Comparison of ENCODE assay signal across 12 mouse cellular contexts in genomic region chr12:36476476-36476875, GRCm38 (mm10).
A peak's percentile ranks its signal among the peaks of the same experiment; 100 is the strongest.
DNase-seq lines count a peak whose midpoint lies in the region; ATAC-seq and TF ChIP-seq lines count a peak whose summit lies in the region.
"Had no signal": no experiment of that assay in that cellular context is flagged by ENCODE, and none has a peak within 500 bp of the region (broad histone marks: within the 10 kb centered on the region; RNA-seq: fewer than 3 reads in every experiment).

No protein-coding gene starts in this region.

- peak; percentile 64 for ATAC-seq in embryonic facial prominence, embryonic 14.5 days (ENCODE audit: low read depth)
- ATAC-seq in kidney, postnatal 0 days (replicated peaks; ENCODE audit: low FRiP score, low read depth): 0 out of 2 replicates have a peak, but pooled peaks have one; percentile 48
- no peak for ATAC-seq in hindbrain, embryonic 11.5 days (ENCODE audit: low FRiP score)
- no peak for ATAC-seq in forebrain, embryonic 16.5 days

- H3K9ac ChIP-seq in ES-E14 (ENCODE audit: insufficient read depth, low read depth, low read length, poor library complexity, severe bottlenecking): no peak overlapping the region
- no peak overlapping the region for H3K9ac ChIP-seq in embryonic facial prominence, embryonic 14.5 days (ENCODE audit: low read depth, low read length)
- H3K9ac ChIP-seq in kidney, postnatal 0 days (ENCODE audit: low read depth, low read length): no peak overlapping the region
- H3K9ac ChIP-seq in hindbrain, embryonic 11.5 days (ENCODE audit: low read depth, low read length): no peak overlapping the region
- H3K9ac ChIP-seq in forebrain, embryonic 16.5 days (replicated peaks; ENCODE audit: low read depth, low read length): no peak overlapping the region
- H3K9ac ChIP-seq: embryonic facial prominence, embryonic 15.5 days; limb, embryonic 12.5 days had no signal

- DNase-seq in ES-CJ7 (ENCODE audit: low read depth, low spot score) (peak; percentile 4), ES-E14 (ENCODE audit: low read depth, low spot score) (peak; percentile 11)
- DNase-seq in embryonic facial prominence, embryonic 14.5 days (ENCODE audit: low spot score): peak; percentile 48
- DNase-seq in kidney, postnatal 0 days (ENCODE audit: low spot score): peak; percentile 51
- DNase-seq in hindbrain, embryonic 11.5 days (ENCODE audit: low spot score): no peak
- DNase-seq in urinary bladder, postnatal 10 days (ENCODE audit: low spot score): no peak
- DNase-seq: cerebellum, adult 11 months; heart, postnatal 14 days; thymus, postnatal 36 days had no signal

- no peak for TF ChIP-seq CTCF in kidney, postnatal 0 days (IDR thresholded peaks at IDR 0.05; ENCODE audit: low read depth)

- H3K4me3 ChIP-seq in ES-E14 (ENCODE audit: insufficient read depth in 1 of 2, low read depth in 1 of 2, low read length in 2 of 2, poor library complexity in 1 of 2, severe bottlenecking in 1 of 2): no peak overlapping the region
- H3K4me3 ChIP-seq in embryonic facial prominence, embryonic 14.5 days (ENCODE audit: low read depth, low read length): no peak overlapping the region
- H3K4me3 ChIP-seq in kidney, postnatal 0 days (replicated peaks; ENCODE audit: low read depth, low read length): no peak overlapping the region
- H3K4me3 ChIP-seq in hindbrain, embryonic 11.5 days (ENCODE audit: low read depth, low read length): no peak overlapping the region
- no peak overlapping the region for H3K4me3 ChIP-seq in forebrain, embryonic 16.5 days (replicated peaks; ENCODE audit: low read length)
- H3K4me3 ChIP-seq: embryonic facial prominence, embryonic 15.5 days; limb, embryonic 12.5 days had no signal

- no peak overlapping the region for H3K4me2 ChIP-seq in embryonic facial prominence, embryonic 14.5 days (ENCODE audit: low read depth, low read length)
- no peak overlapping the region for H3K4me2 ChIP-seq in kidney, postnatal 0 days (ENCODE audit: low read length)
- H3K4me2 ChIP-seq in hindbrain, embryonic 11.5 days (replicated peaks; ENCODE audit: low read depth, low read length): no peak overlapping the region
- H3K4me2 ChIP-seq in forebrain, embryonic 16.5 days (ENCODE audit: low read length): no peak overlapping the region
- H3K4me2 ChIP-seq: embryonic facial prominence, embryonic 15.5 days; limb, embryonic 12.5 days had no signal

- H3K36me3 ChIP-seq in ES-E14 (ENCODE audit: control insufficient read depth, insufficient read depth, low read length, poor library complexity, severe bottlenecking): no peaks in the 10 kb centered on the region
- no peaks in the 10 kb centered on the region for H3K36me3 ChIP-seq in embryonic facial prominence, embryonic 14.5 days (ENCODE audit: control insufficient read depth, insufficient read depth, low read length)
- no peaks in the 10 kb centered on the region for H3K36me3 ChIP-seq in kidney, postnatal 0 days (ENCODE audit: insufficient read depth, low read length)
- H3K36me3 ChIP-seq in hindbrain, embryonic 11.5 days (ENCODE audit: control insufficient read depth, insufficient read depth, low read length): no peaks in the 10 kb centered on the region
- no peaks in the 10 kb centered on the region for H3K36me3 ChIP-seq in forebrain, embryonic 16.5 days (ENCODE audit: control insufficient read depth, insufficient read depth)
- H3K36me3 ChIP-seq: embryonic facial prominence, embryonic 15.5 days; limb, embryonic 12.5 days had no signal

- no peaks in the 10 kb centered on the region for H3K4me1 ChIP-seq in ES-E14 (ENCODE audit: control insufficient read depth in 2 of 2, insufficient read depth in 2 of 2, low read length in 2 of 2, poor library complexity in 1 of 2)
- H3K4me1 ChIP-seq in embryonic facial prominence, embryonic 14.5 days (ENCODE audit: control insufficient read depth, insufficient read depth, low read length): peaks cover 3% of the 10 kb centered on the region; the same call in 1 of the 2 replicates
- H3K4me1 ChIP-seq in kidney, postnatal 0 days (replicated peaks; ENCODE audit: insufficient read depth, low read length): peaks cover 6% of the 10 kb centered on the region; the same call in 1 of the 2 replicates
- no peaks in the 10 kb centered on the region for H3K4me1 ChIP-seq in hindbrain, embryonic 11.5 days (replicated peaks; ENCODE audit: control insufficient read depth, insufficient read depth, low read length)
- no peaks in the 10 kb centered on the region for H3K4me1 ChIP-seq in forebrain, embryonic 16.5 days (replicated peaks; ENCODE audit: control insufficient read depth, insufficient read depth, low read length)

- in situ Hi-C loops in ES-E14 (cut with MboI; ENCODE audit: low sequenced_read_pairs in 2 of 2, unreplicated experiment in 2 of 2): no loop called here

- H3K27ac ChIP-seq in ES-E14 (ENCODE audit: insufficient read depth, low read depth, low read length, poor library complexity, severe bottlenecking): no peak overlapping the region
- H3K27ac ChIP-seq in embryonic facial prominence, embryonic 14.5 days (replicated peaks; ENCODE audit: low read depth, low read length): no peak overlapping the region
- peak overlapping the region; percentile 62; the same call in 1 of the 2 replicates for H3K27ac ChIP-seq in kidney, postnatal 0 days
- no peak overlapping the region for H3K27ac ChIP-seq in hindbrain, embryonic 11.5 days (ENCODE audit: low read depth, low read length)
- H3K27ac ChIP-seq in forebrain, embryonic 16.5 days (ENCODE audit: low read length): no peak overlapping the region
- H3K27ac ChIP-seq: embryonic facial prominence, embryonic 15.5 days; limb, embryonic 12.5 days had no signal

- 40% methylated on average over 5 of the region's 5 CpGs for WGBS in embryonic facial prominence, embryonic 14.5 days
- WGBS in kidney, postnatal 0 days: 27% methylated on average over 5 of the region's 5 CpGs
- WGBS in hindbrain, embryonic 11.5 days: 76% methylated on average over 5 of the region's 5 CpGs
- 71% methylated on average over 5 of the region's 5 CpGs for WGBS in forebrain, embryonic 16.5 days

- H3K27me3 ChIP-seq in embryonic facial prominence, embryonic 14.5 days (replicated peaks; ENCODE audit: control insufficient read depth, insufficient read depth, low read length): no peaks in the 10 kb centered on the region
- no peaks in the 10 kb centered on the region for H3K27me3 ChIP-seq in kidney, postnatal 0 days (ENCODE audit: insufficient read depth, low read length)
- H3K27me3 ChIP-seq in hindbrain, embryonic 11.5 days (ENCODE audit: control insufficient read depth, insufficient read depth, low read length): no peaks in the 10 kb centered on the region
- H3K27me3 ChIP-seq in forebrain, embryonic 16.5 days (replicated peaks; ENCODE audit: control insufficient read depth, insufficient read depth, low read length): no peaks in the 10 kb centered on the region
- H3K27me3 ChIP-seq: embryonic facial prominence, embryonic 15.5 days; limb, embryonic 12.5 days had no signal

- no peaks in the 10 kb centered on the region for H3K9me3 ChIP-seq in ES-E14 (ENCODE audit: control insufficient read depth, insufficient read depth, low read depth, low read length)
- H3K9me3 ChIP-seq in embryonic facial prominence, embryonic 14.5 days (ENCODE audit: control insufficient read depth, low read length): no peaks in the 10 kb centered on the region
- no peaks in the 10 kb centered on the region for H3K9me3 ChIP-seq in kidney, postnatal 0 days (replicated peaks; ENCODE audit: low read length)
- no peaks in the 10 kb centered on the region for H3K9me3 ChIP-seq in hindbrain, embryonic 11.5 days (ENCODE audit: control insufficient read depth, low read length)
- no peaks in the 10 kb centered on the region for H3K9me3 ChIP-seq in forebrain, embryonic 16.5 days (ENCODE audit: control insufficient read depth, low read length)
- H3K9me3 ChIP-seq: embryonic facial prominence, embryonic 15.5 days; limb, embryonic 12.5 days had no signal

TF ChIP-seq in ES-E14, 5 proteins besides CTCF, POLR2A, EP300 and RAD21:
- no peak for TF ChIP-seq MAFK (IDR thresholded peaks at IDR 0.05; ENCODE audit: insufficient read depth, low read depth, low read length)
- no peak for TF ChIP-seq ZNF384 (IDR thresholded peaks at IDR 0.05; ENCODE audit: low read depth, low read length)
- no peak for TF ChIP-seq ZC3H11A (IDR thresholded peaks at IDR 0.05; ENCODE audit: borderline replicate concordance, low read depth, low read length)
- TF ChIP-seq CHD2 (IDR thresholded peaks at IDR 0.05; ENCODE audit: low read depth, low read length): no peak
- no peak for TF ChIP-seq HCFC1 (IDR thresholded peaks at IDR 0.05; ENCODE audit: borderline replicate concordance, insufficient read depth, low read length)

Comparison
In these comparisons a context has a peak if more than half of its experiments do, and no peak if none do; other contexts are left out.
1. DNase-seq: peak in ES-CJ7 (single experiment), ES-E14 (single experiment), embryonic facial prominence, embryonic 14.5 days (single experiment) and kidney, postnatal 0 days (single experiment); none in hindbrain, embryonic 11.5 days (single experiment) and urinary bladder, postnatal 10 days (single experiment).
2. ATAC-seq: peak in embryonic facial prominence, embryonic 14.5 days (single experiment) and kidney, postnatal 0 days (single experiment); none in hindbrain, embryonic 11.5 days (single experiment) and forebrain, embryonic 16.5 days (single experiment).